9 mouse cellular contexts compared by ENCODE assay signal in the genomic region with DNA sequence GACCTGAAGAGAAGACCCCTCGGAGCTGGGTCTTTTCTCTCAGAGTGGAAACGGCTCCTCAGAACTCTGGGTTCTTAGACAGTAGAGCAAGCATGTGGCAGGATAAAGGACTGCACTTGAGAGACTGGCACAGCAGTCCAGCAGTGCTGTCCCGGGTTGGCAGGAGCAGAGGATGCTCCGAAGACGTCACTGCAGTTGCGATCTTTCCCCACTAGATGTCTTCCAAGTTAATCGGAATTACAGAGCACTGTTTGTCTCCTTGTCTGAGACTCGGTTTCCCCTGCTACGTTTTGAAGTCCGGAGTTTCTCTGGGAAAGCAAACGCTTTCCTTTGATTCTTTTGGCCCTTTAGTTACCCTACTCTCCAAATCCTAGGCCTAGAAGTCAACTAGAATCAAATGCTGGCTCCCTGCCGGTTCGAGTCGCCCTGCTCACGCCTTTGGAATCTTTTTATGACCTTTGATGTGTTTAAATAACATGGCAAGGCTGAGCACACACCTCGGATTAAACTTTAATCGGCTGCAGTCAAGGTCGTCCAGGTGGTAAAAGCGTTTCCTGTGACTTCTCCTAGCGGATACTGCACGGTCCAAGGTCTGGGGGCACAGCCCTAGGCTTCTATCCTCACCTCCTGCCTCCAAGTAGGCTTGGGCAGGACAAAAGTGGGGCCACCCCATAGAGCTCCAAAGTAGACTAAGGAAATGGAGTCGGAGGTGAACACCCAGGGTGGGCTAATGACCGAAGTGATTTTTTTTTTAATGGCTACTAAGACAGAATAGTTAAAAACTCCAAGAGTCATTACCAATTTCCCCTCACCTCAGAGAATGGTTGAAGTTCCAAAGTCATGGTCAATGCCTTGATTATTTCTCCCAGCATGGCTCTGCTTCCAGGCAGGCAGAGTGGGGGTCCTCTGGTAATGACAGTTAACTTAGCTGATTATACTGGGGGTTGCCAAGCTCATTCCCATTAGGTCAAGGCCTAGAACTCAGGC. TPM values are rescaled to one million over a fixed set of nuclear protein-coding genes. Genes with fewer than 3 reads are reported as not detected.
DNase-seq lines count a peak whose midpoint lies in the region; ATAC-seq and TF ChIP-seq lines count a peak whose summit lies in the region.
"Had no signal": no experiment of that assay in that cellular context is flagged by ENCODE, and none has a peak within 500 bp of the region (broad histone marks: within the 10 kb centered on the region; RNA-seq: fewer than 3 reads in every experiment).

No protein-coding gene starts in this region.

- H3K27ac ChIP-seq in MEL (ENCODE audit: control insufficient read depth, low read depth, low read length): no peak overlapping the region
- H3K27ac ChIP-seq in hindbrain, embryonic 15.5 days (replicated peaks): no peak overlapping the region
- no peak overlapping the region for H3K27ac ChIP-seq in midbrain, embryonic 13.5 days

- intact Hi-C loops in heart, postnatal 25 days (cut with DNase I): loop anchor here (2.0 to 5.0 kb wide), 4 partner anchors 306 to 647 kb away; no protein-coding TSS in a partner anchor

- no peak overlapping the region for H3K4me2 ChIP-seq in hindbrain, embryonic 15.5 days
- no peak overlapping the region for H3K4me2 ChIP-seq in midbrain, embryonic 13.5 days (replicated peaks)

- no peaks in the 10 kb centered on the region for H3K4me1 ChIP-seq in MEL (ENCODE audit: control insufficient read depth in 1 of 2, insufficient read depth in 2 of 2, low read length in 2 of 2)
- peaks cover 2% of the 10 kb centered on the region; the same call in 1 of the 2 replicates for H3K4me1 ChIP-seq in hindbrain, embryonic 15.5 days (replicated peaks)
- no peaks in the 10 kb centered on the region for H3K4me1 ChIP-seq in midbrain, embryonic 13.5 days (replicated peaks)

- no peak overlapping the region for H3K9ac ChIP-seq in MEL (ENCODE audit: control insufficient read depth, low read depth, low read length, poor library complexity, severe bottlenecking)
- no peak overlapping the region for H3K9ac ChIP-seq in hindbrain, embryonic 15.5 days
- no peak overlapping the region for H3K9ac ChIP-seq in midbrain, embryonic 13.5 days (replicated peaks)

- TF ChIP-seq EP300 in MEL (IDR thresholded peaks at IDR 0.05; ENCODE audit: low read depth in 1 of 2, low read length in 2 of 2): no peak

- TF ChIP-seq RAD21 in MEL (IDR thresholded peaks at IDR 0.05; ENCODE audit: low read depth, low read length): peak; percentile 21

- peak; percentile 88 for DNase-seq in heart, adult 11 months
- no peak for DNase-seq in heart, postnatal 25 days (ENCODE audit: low spot score)
- no peak for DNase-seq in MEL (ENCODE audit: low read depth, low spot score)
- peak; percentile 89 for DNase-seq in embryo, embryonic 10 days (ENCODE audit: low spot score)
- peak; percentile 24 for DNase-seq in layer of hippocampus, adult 9-11 months
- DNase-seq in thymus, postnatal 25 days: peak; percentile 57

- no peaks in the 10 kb centered on the region for H3K27me3 ChIP-seq in MEL (ENCODE audit: control insufficient read depth in 1 of 2, insufficient read depth in 2 of 2, low read length in 2 of 2)
- peaks cover 90% of the 10 kb centered on the region for H3K27me3 ChIP-seq in hindbrain, embryonic 15.5 days
- H3K27me3 ChIP-seq in midbrain, embryonic 13.5 days: peaks cover 98% of the 10 kb centered on the region

- H3K79me2 ChIP-seq in MEL (ENCODE audit: control insufficient read depth, insufficient read depth, low read length, poor library complexity): no peaks in the 10 kb centered on the region

- no peak for TF ChIP-seq POLR2A in MEL (IDR thresholded peaks at IDR 0.05; ENCODE audit: control insufficient read depth in 1 of 2, insufficient read depth in 1 of 2, low read depth in 1 of 2, low read length in 2 of 2, poor library complexity in 1 of 2)

- WGBS in hindbrain, embryonic 15.5 days: 4% methylated on average over 23 of the region's 23 CpGs
- 6% methylated on average over 23 of the region's 23 CpGs for WGBS in midbrain, embryonic 13.5 days

- H3K4me3 ChIP-seq in MEL (ENCODE audit: control insufficient read depth in 1 of 2, insufficient read depth in 1 of 2, low read depth in 2 of 2, low read length in 2 of 2): no peak overlapping the region
- no peak overlapping the region for H3K4me3 ChIP-seq in hindbrain, embryonic 15.5 days
- H3K4me3 ChIP-seq in midbrain, embryonic 13.5 days (replicated peaks): no peak overlapping the region

- peak; percentile 61; the same call in 1 of the 2 replicates for ATAC-seq in hindbrain, embryonic 15.5 days (ENCODE audit: low FRiP score, low read depth)
- peak; percentile 63 for ATAC-seq in midbrain, embryonic 13.5 days

- no peaks in the 10 kb centered on the region for H3K36me3 ChIP-seq in MEL (ENCODE audit: control insufficient read depth in 1 of 2, insufficient read depth in 2 of 2, low read length in 2 of 2)
- no peaks in the 10 kb centered on the region for H3K36me3 ChIP-seq in hindbrain, embryonic 15.5 days
- H3K36me3 ChIP-seq in midbrain, embryonic 13.5 days: no peaks in the 10 kb centered on the region

- peak in 2 of 3 experiments; percentile 16 to 21; a peak in 2 of 6 replicates for TF ChIP-seq CTCF in MEL (IDR thresholded peaks at IDR 0.05 in 2 of 3, conservative IDR thresholded peaks at IDR 0.05 in 1 of 3; ENCODE audit: control insufficient read depth in 1 of 3, insufficient read depth in 1 of 3, low read depth in 2 of 3, low read length in 3 of 3, poor library complexity in 1 of 3, severe bottlenecking in 1 of 3)

- H3K9me3 ChIP-seq in MEL (replicated peaks; ENCODE audit: insufficient read depth, low read length): no peaks in the 10 kb centered on the region
- H3K9me3 ChIP-seq in hindbrain, embryonic 15.5 days: no peaks in the 10 kb centered on the region
- no peaks in the 10 kb centered on the region for H3K9me3 ChIP-seq in midbrain, embryonic 13.5 days

TF ChIP-seq in MEL, 35 proteins besides CTCF, POLR2A, EP300 and RAD21:
- TF ChIP-seq SMC3 (IDR thresholded peaks at IDR 0.05; ENCODE audit: low read depth, low read length) (peak; percentile 43; the same call in 1 of the 2 replicates), UBTF (IDR thresholded peaks at IDR 0.05; ENCODE audit: borderline replicate concordance, insufficient read depth, low read depth, low read length) (no peak)

RNA-seq across cellular contexts. Expression of gene Hoxa13, which starts 10.1 kb away (rescaled TPM):
- not detected for total RNA-seq in heart, postnatal 25 days (2021)
- not detected in 2 replicates for total RNA-seq in MEL (2012; rRNA removed)
- not detected for polyA plus RNA-seq in MEL (2012; ENCODE audit: insufficient read depth in 1 of 2, insufficient read length in 2 of 2, low read depth in 1 of 2, low replicate concordance in 2 of 2, missing spikeins in 1 of 2)
- polyA plus RNA-seq in hindbrain, embryonic 15.5 days (2015; fragmentation: Nextera tagmentation; extraction: Ambion mirVana): 0.07 TPM in 1 of 2 replicates, not detected in the other
- polyA plus RNA-seq in midbrain, embryonic 13.5 days (2015; fragmentation: Nextera tagmentation; extraction: Ambion mirVana): not detected in 2 replicates
- polyA plus RNA-seq: heart, embryonic 16.5 days had no signal

RNA-seq across cellular contexts. Expression of gene Hoxa11, which starts 25.2 kb away (rescaled TPM):
- total RNA-seq in heart, postnatal 25 days (2021): not detected
- not detected in 2 replicates for total RNA-seq in MEL (2012; rRNA removed)
- polyA plus RNA-seq in MEL (2012; ENCODE audit: insufficient read depth in 1 of 2, insufficient read length in 2 of 2, low read depth in 1 of 2, low replicate concordance in 2 of 2, missing spikeins in 1 of 2): not detected
- not detected in 2 replicates for polyA plus RNA-seq in hindbrain, embryonic 15.5 days (2015; fragmentation: Nextera tagmentation; extraction: Ambion mirVana)
- polyA plus RNA-seq in midbrain, embryonic 13.5 days (2015; fragmentation: Nextera tagmentation; extraction: Ambion mirVana): not detected in 2 replicates
- polyA plus RNA-seq: heart, embryonic 16.5 days had no signal

RNA-seq across cellular contexts. Expression of gene Hoxa10, which starts 30.1 kb away (rescaled TPM):
- not detected for total RNA-seq in heart, postnatal 25 days (2021)
- total RNA-seq in MEL (2012; rRNA removed): not detected in 2 replicates
- not detected for polyA plus RNA-seq in MEL (2012; ENCODE audit: insufficient read depth in 1 of 2, insufficient read length in 2 of 2, low read depth in 1 of 2, low replicate concordance in 2 of 2, missing spikeins in 1 of 2)
- polyA plus RNA-seq in hindbrain, embryonic 15.5 days (2015; fragmentation: Nextera tagmentation; extraction: Ambion mirVana): 0.28 and 0.40 TPM in 2 replicates
- 0.30 TPM in 1 of 2 replicates, not detected in the other for polyA plus RNA-seq in midbrain, embryonic 13.5 days (2015; fragmentation: Nextera tagmentation; extraction: Ambion mirVana)
- polyA plus RNA-seq: heart, embryonic 16.5 days had no signal

RNA-seq across cellular contexts. Expression of gene Hoxa9, which starts 39.9 kb away (rescaled TPM):
- not detected for total RNA-seq in heart, postnatal 25 days (2021)
- total RNA-seq in MEL (2012; rRNA removed): not detected in 2 replicates
- polyA plus RNA-seq in MEL (2012; ENCODE audit: insufficient read depth in 1 of 2, insufficient read length in 2 of 2, low read depth in 1 of 2, low replicate concordance in 2 of 2, missing spikeins in 1 of 2): not detected
- polyA plus RNA-seq in hindbrain, embryonic 15.5 days (2015; fragmentation: Nextera tagmentation; extraction: Ambion mirVana): 0.58 and 3.4 TPM in 2 replicates
- polyA plus RNA-seq in midbrain, embryonic 13.5 days (2015; fragmentation: Nextera tagmentation; extraction: Ambion mirVana): not detected in 2 replicates

RNA-seq across cellular contexts. Expression of gene Evx1, which starts 42.5 kb away (rescaled TPM):
- total RNA-seq in heart, postnatal 25 days (2021): not detected
- not detected in 2 replicates for total RNA-seq in MEL (2012; rRNA removed)
- polyA plus RNA-seq in MEL (2012; ENCODE audit: insufficient read depth in 1 of 2, insufficient read length in 2 of 2, low read depth in 1 of 2, low replicate concordance in 2 of 2, missing spikeins in 1 of 2): not detected
- polyA plus RNA-seq in hindbrain, embryonic 15.5 days (2015; fragmentation: Nextera tagmentation; extraction: Ambion mirVana): 2.7 and 3.8 TPM in 2 replicates
- 0.50 and 0.93 TPM in 2 replicates for polyA plus RNA-seq in midbrain, embryonic 13.5 days (2015; fragmentation: Nextera tagmentation; extraction: Ambion mirVana)
- polyA plus RNA-seq: heart, embryonic 16.5 days had no signal

Comparison
In these comparisons a context has a peak if more than half of its experiments do, and no peak if none do; other contexts are left out.
1. DNase-seq: peak in heart, adult 11 months (single experiment), embryo, embryonic 10 days (single experiment), layer of hippocampus, adult 9-11 months (single experiment) and thymus, postnatal 25 days (single experiment); none in heart, postnatal 25 days (single experiment) and MEL (single experiment).